Mouse (Mus musculus) right cerebral cortex, postnatal 36 days (tissue): ENCODE results near the gene Adgrv1.
A peak's percentile ranks its signal among the peaks of the same experiment; 100 is the strongest.

Source experiments
- DNase-seq, 2 experiments: peaks; one replicate each; pipeline ENCODE4 v3.0.0; 2022; ENCODE audit warnings: low spot score in 2 of 2, mixed read lengths in 1 of 2

Gene Adgrv1

DNA sequence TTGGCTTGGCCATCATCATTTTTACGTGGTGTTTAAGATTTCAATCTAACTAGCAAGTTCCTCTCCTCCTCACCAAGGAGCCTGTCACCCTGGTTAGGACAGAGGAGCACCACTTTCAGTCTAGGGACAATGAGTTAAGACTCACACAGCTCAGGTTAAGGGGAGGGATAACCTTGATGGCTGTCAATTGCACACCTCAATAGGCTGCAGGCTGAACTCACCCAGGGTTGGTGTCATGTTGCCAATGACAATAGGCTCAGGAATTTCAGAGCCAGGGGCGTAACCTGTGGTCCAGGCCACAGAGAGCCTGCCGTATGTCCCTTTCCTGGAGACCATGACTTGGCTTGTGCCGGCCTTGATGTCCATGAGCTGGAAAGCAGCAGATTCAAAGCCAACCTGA lies 209.0 kb downstream of the Adgrv1 start:
- DNase-seq: no peak

DNA sequence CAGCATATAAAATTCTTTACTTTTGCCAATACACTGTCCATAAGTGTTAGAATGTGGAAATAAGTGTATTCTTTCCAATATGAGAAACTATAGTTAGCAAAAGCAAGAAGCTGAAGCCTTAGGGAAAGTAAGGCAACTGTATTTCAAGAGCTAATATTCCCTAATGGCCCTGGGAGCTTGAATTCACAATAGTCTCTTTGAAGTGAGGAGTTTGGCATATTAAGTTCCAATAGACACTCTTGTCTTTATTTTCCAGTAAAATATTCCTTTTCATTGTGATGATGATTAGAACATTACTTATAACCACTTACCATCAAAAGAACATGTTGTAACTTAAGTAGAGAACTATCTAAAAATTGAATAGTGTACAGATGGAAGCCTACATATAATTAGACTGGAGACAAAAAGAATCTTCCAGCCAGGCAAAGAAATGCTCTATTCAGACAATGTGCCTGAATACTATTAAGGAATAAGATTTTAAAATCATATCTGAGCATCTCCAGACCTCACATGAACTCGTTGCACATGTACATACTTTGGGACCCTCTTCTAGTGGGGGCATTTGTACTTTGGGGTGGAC lies 225.0 kb downstream of the Adgrv1 start:
- no peak for DNase-seq

DNA sequence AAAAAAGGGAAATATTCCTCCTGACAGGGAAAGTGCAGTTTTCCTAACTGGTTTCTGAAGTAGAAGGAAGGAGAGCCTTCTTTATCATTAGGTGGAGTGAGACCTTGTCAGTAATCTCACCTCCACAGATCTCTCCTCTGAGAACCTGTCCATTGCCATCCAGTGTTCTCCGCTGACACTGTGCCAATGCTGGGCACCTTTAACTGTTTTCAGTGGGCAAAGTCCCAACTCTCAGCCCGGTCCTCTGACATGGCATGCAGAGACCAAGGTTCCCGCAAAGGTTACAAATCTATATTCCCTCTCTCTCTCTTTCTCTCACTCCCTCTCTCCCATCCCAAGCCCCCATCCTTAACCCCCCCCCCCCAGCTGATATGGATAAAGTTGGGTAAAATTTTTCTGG lies 230.1 kb downstream of the Adgrv1 start:
- DNase-seq: no peak

DNA sequence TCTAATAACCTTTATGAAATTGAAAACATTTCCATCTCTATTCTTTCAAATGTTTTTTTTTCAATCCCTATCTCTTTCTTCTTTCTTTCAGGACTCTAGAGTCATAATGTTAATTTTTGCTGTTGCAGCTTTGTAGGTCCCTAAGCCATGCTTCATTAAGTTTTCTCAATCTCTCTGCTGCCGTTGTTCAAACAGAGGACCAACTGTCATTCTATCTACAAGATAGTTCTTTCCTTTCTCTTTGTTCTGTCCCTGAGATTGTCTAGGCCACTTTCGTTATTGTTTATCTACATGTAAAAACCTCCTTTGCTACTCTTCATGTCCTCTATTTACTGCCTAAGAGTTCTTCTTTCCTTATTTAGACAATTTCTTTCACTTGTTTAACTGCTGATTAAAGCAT lies 230.8 kb downstream of the Adgrv1 start:
- no peak for DNase-seq

DNA sequence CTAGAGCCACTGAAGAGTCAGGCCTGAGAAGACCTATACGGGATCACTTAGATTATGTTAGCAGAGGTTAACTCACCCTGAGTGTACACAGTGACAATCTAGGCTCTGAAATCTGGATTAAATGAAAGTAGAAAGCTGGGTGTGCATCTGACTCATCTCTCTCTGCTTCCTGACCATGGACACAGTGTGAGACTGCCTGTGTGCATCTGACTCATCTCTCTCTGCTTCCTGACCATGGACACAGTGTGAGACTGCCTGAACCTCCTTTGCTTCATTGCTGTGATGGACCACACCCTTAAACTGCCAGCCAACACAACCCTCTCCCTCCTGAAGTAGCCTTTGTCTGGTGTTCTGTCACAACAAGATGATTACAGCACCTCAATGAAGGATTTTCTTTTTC lies 231.2 kb downstream of the Adgrv1 start:
- DNase-seq: no peak

DNA sequence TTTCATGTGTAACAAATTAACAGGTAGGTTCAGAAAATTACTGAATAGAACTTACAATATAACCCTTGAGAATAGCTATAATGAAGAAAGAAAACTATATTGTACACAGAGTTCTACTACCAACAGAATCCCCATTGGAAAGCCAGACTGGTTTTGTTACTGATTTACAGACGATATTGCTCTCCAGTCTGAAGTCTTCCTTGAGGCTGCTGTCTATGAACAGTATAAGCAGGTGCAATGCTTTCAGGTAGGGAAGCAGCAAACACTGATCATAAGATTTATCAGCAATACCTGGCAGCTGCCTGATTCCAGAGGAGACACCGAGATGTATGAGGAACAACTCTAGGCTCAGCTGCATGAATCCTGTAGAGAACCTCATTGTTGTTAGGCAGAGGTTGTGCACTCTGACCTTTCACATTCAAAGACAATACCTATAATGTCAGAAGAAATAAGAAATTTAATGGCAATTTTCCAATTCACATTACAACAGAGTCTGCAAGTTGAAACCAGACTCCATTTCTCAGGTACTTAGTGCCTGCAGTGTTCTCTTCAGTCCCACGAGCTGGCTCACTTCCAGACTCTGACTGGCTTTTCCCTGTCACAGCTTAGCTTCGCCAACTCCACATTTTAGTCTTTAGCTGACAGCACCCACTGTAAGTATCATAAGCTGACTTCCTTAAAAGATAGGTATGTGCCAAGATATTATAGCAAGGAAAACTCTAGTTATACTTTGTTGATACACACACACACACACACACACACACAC lies 247.2 kb downstream of the Adgrv1 start:
- DNase-seq: peak; percentile 45

DNA sequence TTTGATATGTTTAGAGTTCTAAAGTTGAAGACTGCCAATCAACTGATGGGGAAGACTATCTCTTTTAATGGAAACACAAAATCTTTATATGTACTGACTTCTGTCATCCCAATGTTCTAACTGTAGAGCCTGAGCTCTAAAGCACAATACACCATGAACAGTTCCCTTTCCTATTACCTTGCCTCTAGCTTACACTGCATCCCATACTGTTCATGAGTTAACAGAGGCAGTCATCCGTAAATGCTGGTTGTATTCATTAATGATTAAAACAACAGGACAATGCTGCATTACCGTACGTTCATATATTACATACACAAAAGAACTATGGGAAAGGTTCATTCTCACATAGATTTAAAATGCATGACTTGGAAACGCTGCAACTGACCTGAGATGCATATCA lies 251.1 kb downstream of the Adgrv1 start:
- no peak for DNase-seq

DNA sequence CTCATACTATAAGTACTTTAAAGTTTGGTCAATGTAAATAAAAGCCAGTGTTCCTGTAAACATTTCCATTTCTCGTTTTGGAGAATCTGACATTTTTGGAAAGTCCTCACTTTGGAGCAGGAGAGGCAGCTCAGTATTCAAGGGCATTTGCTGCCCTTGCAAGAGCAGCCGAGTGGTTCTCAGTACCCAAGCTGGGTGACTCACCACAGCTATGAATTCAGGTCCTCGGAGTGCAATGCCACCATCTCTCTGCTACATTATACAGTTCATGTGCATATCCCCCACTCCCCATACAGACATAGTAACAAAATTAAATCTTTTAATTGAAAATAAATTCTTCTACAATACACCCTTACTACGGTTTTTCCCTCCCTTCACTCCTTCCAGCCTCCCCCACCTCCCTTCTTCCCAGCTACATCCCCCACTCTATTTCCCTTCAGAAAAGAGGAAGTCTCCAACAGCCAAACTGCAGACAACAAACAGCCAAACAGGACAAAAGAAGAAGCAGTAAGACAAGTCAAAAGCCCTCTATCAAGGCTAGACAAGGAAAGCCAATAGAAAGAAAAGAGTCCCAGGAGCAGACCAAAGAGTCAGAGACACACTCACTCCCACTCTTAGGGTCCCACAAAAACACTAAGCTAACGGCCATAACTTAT lies 262.0 kb downstream of the Adgrv1 start:
- no peak for DNase-seq

DNA sequence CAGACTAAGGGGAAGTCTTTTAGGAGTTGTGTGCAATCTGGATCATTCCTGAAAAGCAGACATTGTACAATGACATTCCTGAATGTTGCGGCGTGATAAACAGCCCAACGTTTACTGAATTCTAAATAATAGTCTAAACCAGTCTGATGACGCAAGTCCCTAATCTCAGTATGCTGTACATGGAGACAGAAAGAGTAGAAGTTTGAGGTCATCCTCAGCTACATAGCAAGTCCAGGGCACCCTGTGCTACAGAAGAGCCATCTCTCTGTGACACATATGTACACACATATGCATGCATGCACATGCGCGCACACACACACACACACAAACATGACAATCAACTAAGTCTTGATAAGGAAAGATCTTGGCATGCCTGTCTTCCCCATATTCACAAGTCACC lies 262.8 kb downstream of the Adgrv1 start:
- no peak for DNase-seq

DNA sequence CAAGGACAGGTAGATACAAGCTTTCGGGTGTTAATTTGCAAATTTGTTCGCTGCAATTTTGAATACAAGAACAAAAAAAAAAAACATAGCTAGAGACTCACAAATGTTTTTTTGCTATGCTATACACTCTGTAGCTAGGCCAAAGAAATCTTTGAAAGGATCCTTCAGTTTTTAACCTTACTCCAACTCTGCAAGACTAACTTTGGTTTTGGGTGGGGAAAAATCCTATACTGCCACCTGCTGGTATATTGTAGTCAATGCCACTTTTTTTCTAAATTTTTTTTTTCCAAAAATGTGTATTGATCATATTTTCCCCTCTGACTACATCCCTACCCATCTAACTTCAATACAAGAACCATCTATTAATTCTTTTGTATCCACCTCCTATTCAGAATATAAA lies 263.4 kb downstream of the Adgrv1 start:
- DNase-seq: no peak

DNA sequence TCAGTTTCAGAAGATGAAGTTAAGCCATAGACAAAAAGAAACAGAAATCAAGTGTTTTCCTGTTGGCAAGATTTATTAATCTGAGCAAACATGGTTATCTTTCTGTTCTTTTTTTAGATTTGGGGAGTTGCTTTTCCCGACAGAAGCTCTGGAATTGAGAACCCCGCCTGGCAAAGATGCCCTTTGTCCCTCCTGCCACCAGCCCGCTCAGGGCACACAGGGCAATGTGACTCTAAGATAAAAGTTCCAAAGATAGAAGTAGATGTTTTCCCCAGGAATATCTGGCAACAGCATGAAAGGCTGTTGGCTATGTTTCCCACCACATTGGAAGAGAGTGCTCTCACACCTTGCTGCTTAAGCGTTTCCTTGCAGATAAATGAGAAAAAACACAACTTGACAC lies 264.0 kb downstream of the Adgrv1 start:
- DNase-seq: no peak

DNA sequence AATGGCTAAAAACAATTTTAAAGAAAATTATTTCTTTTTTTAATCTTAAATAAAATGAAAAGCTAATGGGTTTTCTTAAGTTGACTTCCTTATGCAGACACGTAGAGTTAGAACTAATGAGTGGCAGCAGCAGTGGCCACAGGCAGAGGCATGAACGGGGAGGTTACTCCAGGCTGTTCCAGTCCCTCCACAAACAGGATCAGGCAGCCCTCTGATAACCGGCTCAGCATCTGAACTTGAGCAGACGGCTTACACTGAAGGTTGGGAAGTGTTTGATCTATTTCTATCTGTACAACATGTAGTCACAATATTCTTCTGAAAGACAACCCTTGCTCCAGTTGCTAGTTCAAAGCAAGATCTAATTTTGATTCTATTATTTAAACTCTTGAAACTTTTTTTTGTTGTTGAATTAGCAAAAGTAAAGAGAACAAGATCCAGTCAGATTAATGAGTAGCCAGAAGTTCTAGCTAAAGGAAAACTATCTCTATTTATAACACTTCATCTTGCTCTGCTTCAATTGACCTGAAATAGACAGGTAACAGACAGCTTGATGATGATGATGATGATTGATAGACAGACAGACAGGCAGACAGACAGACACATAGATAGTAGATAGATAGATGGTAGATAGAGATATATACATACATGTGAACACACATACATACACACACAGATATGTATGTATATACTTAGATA lies 265.1 kb downstream of the Adgrv1 start:
- no peak for DNase-seq

DNA sequence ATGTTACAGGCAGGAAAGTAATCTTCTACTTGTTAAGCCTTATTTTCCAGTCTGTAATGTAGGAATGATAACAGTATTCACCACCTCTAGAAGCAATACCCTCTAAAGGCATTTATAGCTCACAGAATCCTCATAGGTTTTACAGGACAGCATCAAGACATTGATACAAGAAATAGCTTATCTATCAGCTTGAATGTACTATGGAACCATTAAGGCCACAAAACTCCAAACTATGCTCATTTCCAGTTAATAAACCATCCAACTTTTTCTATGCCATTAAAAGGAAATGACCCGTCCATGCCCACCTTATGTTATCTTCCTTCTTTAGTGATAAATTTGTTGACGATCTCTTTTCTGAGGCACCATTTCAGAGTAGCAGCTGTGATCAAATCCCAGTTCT lies 272.6 kb downstream of the Adgrv1 start:
- no peak for DNase-seq

DNA sequence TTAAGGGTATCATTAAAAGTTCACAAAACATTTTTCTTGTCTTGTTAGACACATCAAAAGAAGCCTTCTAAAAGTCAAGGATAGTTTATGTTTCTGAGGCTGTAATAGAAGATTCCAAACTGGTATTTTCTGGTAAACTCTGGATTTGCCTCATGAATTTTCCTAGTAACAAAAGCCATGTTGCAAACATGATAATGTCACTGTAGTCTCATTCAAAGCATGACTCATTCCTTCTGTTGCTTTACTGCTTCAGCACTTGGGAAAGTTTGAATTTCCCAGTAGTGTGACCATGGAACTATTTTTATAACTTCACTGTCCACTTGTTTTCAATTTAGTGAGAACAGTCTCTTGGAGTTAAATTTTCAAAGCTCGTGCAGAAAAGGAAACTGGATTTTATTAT lies 274.2 kb downstream of the Adgrv1 start:
- no peak for DNase-seq

DNA sequence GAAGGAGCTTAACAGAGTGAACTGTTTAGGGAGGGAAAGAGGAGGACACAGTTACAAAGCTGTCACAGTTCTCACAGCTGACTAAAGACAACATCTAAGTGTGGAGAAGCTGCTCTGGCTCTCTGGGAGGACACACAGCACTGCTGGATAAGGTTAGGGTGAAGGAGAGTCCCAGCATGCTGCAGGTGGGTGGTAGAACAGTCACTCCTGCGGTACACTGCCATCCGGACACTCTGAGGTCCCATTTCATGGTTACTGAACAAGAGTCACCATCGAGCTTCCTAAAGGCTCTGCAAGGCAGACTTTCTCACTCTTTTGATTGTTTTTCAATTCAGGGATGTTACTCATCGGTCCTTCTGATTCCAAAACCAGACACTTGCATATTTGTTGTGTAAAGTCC lies 274.6 kb downstream of the Adgrv1 start:
- DNase-seq: no peak

DNA sequence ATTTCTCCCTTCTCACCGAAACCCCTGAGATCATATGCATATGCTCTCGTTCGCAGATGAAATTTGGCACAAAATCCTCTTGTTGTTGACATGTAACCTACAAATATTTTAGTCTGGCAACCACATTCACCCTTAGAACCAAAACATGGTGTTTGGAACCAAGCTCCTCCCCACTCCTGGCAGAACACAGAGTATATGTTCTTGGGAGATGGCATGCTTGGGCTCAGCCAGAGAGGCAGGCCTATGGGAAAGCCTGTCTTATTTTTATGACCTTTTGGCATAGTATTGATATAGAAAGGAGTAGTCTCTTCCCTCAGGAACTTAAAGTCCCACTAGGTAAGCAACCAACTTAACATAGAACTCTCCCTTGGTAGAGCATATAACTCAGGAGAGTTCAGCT lies 275.7 kb downstream of the Adgrv1 start:
- no peak for DNase-seq

DNA sequence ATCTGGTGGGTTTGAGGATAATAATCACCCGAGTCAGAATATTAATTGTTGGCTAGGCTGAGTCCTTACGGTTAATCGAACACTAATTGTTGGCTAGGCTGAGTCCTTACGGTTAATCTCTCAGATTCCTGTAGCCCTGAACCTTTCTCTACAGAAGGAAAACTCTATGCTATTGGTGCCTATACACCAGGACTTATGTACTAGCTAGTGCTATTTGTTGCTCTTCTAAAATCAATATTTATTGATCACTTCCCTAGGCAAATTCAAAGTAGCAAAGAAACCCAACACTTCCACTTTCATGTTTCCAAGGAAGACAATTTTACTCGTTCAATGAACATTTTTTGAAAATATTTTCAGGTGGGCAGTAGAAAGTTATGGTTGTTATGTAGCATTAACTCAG lies 278.4 kb downstream of the Adgrv1 start:
- DNase-seq: no peak

DNA sequence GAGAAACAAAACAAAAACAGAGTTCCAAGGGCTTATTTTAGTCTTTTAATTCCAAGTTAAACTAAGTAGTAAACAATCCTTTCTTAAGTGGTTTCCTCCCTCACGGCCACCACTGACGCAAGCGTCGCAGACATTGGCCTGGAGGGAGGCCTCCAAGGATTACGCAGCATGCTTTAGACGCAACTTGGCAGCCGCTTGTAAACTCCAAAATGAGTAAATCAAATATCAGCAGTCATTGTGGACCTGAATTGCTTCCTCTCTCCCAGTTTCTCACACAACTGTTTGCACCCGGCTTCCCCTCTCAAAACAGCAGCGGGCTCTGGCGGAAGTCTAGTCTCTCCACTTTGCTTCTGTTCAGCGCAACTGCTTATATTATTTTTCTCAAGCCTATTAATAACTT lies 280.7 kb downstream of the Adgrv1 start:
- DNase-seq: no peak

DNA sequence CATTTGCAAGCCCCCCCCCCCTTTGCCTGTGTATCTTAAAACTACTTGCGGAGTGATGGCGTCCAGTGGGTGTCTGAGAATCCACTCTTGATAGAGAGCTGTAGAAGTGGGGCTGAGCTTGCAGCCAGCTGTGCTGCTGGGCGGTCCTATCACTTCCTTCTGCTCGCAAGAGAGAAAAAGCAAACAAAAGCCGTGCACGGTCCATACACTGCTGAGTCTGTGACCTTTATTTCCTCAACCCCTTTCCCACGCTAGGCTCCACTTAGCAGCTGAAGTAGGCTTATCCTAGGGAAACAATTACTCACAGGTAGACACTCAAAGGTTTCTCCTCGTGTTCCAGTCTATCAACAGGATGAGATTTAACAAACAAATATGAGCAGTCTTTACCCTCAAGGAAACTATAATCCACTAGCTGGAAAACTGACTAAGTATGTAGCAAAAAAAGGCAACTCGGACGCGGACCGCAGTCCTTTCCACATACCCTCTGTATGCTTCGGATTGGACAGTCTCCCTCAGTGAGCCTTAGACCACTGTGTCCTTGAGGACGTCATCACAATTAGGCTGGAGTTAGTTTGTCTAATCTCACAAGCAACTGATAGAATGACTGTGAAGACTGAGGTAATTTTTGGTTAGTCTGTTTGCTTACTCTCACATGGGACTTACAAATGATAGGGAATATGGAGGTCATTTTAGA lies 281.3 kb downstream of the Adgrv1 start:
- no peak for DNase-seq

DNA sequence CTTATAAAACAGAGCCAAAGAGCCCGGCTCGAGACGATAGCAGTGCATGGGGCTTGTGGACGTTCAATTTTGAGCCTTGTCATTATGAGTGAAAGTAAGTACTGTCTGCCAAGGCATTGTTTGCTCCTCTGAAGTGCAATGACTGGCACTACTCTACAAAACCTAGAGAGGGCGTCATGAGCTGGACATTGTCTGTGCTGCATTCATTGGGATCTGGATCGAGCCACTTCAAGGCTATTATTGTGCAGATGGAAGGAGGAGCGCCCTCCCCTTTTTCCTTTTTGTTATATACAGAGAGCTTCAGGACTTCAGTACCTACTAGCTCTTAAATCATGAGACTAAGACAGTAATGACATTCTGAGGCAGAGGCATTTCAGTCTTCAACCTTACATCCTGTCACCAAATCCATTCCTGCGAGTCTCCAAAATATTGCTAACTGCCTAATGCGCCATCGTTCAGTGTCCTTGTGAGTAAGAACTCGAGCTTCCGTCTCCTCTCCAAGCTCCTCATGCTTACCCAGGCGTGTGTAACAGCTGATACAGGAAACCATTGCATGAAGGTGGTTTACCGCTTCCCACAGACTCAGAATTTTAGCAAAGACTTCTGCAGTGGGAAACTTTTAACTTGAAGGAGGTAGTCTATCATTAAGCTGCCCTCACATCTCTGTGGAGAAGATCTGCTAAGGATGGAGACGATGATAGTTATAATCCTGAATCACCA lies 285.5 kb downstream of the Adgrv1 start:
- DNase-seq: no peak

DNA sequence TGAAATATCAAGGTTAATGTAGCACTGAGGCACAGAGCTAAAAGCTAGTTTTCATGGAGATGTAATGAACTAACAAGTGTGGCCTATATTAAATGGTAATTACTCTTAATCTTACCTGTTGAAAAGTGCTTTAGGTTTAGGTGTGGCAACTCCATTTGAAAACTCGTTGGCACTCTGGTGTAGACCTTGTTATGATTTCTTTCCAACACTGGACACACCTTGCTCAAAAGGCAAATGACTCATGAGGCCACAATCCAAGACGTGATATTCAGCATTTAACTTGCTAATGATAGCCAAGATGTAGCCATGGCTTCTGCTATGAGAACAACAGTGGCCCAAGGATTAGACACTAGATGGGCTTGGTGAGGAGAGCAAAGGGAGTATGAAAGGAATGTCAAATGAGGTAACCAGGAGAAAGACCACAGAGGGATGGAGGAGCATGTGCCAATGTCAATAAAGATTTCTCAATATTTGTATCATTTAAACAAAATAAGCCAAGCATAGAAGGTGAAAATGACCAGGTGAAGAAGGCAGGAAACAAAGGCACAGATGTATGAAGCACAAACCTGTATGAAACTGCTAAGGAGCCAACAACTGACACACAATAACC lies 289.9 kb downstream of the Adgrv1 start:
- DNase-seq: no peak
